Mouse (Mus musculus): ENCODE measurements around the gene Gk. TPM values are rescaled to one million over a fixed set of nuclear protein-coding genes. Genes with fewer than 3 reads are reported as not detected.

The Gk gene
- total RNA-seq (2022) = 10 to 100 TPM; 27.9 to 32.4 (median 31.2) TPM

- DNase-seq (ENCODE audit: low spot score in 2 of 2) = peak; percentile 96 to 98
These were observed at the start of gene Gk for GRCm38 (mm10) chrX:85776544-85777087. TSS of gene Gk (minus strand) at chrX:85776819.

DNA sequence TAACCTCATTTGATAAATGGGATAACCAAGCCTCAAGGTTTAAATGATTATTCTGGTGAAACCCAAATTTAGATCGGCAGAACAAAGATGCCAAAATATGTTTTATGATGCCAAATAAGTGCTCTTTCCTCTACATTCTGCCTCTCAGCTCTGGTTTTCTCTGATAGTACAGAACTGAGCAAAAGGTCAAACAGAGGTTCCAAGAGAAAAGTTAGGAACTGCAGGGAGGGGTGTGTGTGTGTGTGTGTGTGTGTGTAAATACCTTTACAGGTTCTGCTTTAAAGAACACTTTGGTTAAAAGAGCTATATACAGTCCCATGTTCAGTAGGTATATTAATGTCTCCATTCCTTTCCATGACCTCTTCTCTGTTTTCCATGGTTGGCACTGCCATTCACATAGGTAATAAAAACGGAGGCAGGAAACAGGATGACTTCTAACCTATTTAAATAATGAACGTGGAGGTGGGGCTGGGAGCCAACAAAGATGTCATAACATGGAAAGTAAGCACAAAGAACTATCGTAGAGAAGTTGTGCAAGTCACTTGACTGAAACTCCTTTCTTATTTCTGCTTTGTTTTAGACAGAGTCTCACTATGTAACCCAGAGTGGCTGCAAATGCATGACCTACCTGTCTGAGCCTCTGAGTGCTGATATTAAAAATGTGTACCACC, 28.2 kb upstream of the Gk start:
- no peak for DNase-seq (ENCODE audit: low spot score in 2 of 2)

DNA sequence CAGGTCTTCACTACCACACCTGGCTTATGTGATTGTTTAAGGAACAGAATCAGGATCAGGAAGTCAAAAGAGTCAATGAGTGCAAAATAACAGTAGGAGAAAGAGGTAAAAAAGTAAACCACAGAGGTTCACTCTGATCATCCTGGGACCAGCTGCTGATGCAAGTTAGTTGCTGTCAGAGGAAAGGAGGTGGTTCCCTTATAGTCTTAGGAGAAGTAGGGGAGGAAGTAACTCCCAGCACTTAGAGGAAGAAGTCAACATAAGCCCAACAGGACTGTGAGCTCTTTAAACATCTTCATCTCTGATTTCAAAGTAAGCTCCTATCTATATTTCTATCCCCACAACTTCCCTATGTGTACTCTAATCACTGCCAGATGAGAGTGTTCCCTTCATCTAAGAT, 26.4 kb upstream of the Gk start:
- DNase-seq (ENCODE audit: low spot score in 2 of 2) = no peak

GRCm38 (mm10) chrX:85797449-85797848, 20.8 kb upstream of the Gk start:
- no peak for DNase-seq (ENCODE audit: low spot score in 2 of 2)

DNA sequence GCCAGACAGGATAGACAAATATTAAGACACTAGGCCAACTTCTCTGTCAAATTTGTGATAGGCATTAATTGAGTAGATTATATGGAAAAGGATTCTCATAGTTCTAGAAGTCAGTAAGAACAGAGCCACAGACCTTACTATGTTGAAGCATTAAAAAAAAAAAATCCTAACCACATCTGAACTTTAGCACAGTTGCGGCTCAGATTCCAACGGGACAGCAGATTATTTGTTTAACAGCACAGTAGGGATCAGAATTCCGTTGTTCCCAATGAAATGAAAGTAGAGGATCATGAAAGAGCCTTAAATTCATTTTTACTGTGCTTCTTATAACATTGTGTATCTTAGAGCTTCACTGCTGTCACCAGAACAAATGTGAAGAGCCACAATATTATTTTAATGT, 1.7 kb upstream of the Gk start:
- DNase-seq (ENCODE audit: low spot score in 2 of 2) = no peak

GRCm38 (mm10) chrX:85777141-85777540, 522 bp upstream of the Gk start:
- no peak for DNase-seq (ENCODE audit: low spot score in 2 of 2)

GRCm38 (mm10) chrX:85775879-85776543, 608 bp downstream of the Gk start:
- DNase-seq (ENCODE audit: low spot score in 2 of 2) = peak in 1 of 2 experiments; percentile 13

DNA sequence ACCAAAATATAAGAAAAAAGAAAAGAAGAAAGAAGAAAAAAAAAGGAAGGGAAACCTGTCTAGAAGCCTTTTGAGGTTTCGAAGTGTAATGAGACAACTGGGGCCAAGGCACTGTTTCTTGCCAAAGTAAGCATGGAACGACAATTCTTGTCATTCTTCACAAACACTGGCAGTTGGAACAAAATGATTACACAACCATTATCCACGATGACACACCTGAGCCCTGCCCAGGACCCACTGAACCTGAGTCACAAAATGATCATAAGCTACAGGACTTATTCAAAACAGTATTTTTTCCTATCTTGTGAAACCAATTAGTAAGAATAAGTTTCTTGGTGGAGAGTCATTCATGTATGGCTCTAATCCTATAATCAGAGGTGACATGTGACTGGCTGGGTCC, 5.3 kb downstream of the Gk start:
- DNase-seq (ENCODE audit: low spot score in 2 of 2) = no peak

DNA sequence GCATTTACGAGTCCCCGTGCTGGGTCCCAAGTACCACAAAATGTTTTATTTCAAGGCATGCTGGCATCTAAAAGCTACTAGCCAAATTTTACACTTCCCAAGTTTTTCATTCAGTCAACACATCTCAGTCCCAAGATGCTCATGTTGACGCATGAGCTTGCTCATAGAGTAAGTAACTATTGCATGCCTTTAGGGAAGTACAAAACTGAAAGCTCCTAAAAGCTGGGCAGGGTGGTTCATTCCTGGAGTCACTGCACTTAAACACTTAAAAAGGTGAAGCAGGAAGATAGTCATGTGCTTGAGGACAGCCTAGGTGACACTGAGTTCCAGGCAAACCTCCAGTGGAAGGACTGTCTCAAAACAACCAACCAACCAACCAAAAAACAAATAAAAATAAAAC, 5.9 kb downstream of the Gk start:
- no peak for DNase-seq (ENCODE audit: low spot score in 2 of 2)

DNA sequence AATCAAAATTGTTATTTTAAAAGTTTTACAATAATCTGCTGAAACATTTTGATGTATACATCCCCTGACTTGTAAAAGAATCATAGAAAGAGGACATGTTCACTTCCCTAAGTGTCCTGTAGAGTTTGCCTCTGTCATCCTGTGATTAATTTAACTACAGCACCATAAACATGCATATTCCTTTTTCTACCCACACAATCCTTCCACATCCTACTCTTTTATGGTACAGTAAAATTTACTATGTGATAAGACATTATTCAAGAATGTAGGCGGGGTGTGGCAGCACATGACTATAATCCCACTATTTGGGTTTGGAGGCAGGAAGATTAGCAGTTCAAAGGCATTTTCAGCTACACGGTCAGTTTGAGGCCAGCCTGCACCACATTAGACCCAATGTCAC, 8.0 kb downstream of the Gk start:
- no peak for DNase-seq (ENCODE audit: low spot score in 2 of 2)

DNA sequence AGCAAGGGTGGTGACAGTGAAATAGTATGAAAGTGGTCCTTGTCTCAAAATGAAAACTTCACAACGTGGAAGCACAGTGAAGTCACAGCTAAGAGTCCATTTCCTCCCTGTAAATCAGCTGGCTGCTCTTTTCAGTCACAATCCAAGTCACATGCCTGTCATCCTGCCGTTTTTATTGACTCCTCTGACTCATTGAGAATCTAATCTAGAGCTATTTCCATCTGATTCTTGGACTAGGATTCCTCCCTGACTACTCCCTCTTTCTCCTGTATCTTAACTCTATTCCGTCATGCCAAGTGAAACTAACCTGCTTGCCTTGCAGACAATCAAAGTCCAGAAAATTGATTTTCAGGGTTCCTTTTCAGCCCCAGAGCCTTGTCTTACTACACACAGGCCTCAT, 20.6 kb downstream of the Gk start:
- DNase-seq (ENCODE audit: low spot score in 2 of 2) = no peak

GRCm38 (mm10) chrX:85743837-85744236, 32.8 kb downstream of the Gk start:
- DNase-seq (ENCODE audit: low spot score in 2 of 2) = no peak

GRCm38 (mm10) chrX:85733228-85733627, 43.4 kb downstream of the Gk start:
- no peak for DNase-seq (ENCODE audit: low spot score in 2 of 2)

DNA sequence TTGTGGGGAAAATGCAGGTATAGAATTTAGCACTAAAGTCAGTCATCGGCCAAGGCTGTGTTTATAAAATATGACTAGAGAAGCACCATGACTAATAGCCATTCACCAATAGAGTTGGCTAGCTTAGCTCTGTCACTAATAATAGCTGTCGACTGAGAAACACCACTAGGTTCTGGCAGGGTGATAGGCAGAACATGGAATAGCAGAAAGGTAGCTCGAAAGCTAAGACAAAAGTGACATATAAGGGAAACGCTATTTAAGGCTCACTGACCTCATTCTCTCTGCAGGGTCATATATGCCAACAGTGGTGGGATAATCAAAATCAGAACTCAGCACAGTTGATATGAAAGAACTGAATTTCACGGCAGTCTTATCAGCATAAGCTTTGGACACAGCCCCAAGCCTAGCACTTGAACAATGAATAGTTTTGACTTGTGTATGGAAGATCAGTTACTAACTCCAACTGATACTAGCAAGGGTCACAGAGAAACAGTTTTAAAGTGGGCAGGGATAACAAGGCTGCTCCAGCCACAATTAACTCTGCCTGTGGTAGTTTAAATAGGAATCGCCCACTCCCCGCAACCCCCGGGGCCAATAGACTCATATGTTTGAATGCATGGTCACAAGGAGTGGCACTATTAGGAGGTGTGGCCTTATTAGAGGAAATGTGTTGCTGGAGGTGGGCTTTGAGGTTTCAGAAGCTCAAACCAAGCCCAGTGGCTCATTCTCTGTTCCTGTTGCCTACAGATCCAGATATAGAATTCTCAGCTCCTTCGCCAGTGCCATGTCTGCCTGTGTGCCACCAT, 45.3 kb downstream of the Gk start:
- DNase-seq (ENCODE audit: low spot score in 2 of 2) = no peak

GRCm38 (mm10) chrX:85721226-85721625, 55.4 kb downstream of the Gk start:
- no peak for DNase-seq (ENCODE audit: low spot score in 2 of 2)

DNA sequence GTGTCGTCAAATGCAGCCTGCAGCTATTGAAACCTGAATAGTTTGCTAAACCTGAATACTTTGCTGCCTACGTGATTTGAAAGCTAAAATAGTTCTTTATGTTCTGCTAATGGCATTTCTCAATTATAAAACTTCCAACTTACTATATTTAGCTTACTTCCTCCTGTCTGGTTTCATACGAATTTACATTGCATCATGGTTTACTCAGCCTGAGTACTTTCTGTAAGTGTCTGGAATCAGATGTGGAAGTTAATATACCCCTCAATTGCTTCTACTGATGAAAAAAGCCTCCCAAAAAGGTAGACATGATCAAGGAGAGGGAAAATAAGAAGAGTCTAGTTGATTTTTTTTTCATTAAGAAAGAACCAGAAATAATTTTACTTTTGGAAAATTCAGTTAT, 66.2 kb downstream of the Gk start:
- DNase-seq (ENCODE audit: low spot score in 2 of 2) = no peak

- no peak for DNase-seq (ENCODE audit: low spot score in 2 of 2)
These were observed 70.9 kb downstream of the Gk start for GRCm38 (mm10) chrX:85705715-85706114.

GRCm38 (mm10) chrX:85683723-85684122, 92.9 kb downstream of the Gk start:
- no peak for DNase-seq (ENCODE audit: low spot score in 2 of 2)

GRCm38 (mm10) chrX:85682125-85682524, 94.5 kb downstream of the Gk start:
- no peak for DNase-seq (ENCODE audit: low spot score in 2 of 2)

DNA sequence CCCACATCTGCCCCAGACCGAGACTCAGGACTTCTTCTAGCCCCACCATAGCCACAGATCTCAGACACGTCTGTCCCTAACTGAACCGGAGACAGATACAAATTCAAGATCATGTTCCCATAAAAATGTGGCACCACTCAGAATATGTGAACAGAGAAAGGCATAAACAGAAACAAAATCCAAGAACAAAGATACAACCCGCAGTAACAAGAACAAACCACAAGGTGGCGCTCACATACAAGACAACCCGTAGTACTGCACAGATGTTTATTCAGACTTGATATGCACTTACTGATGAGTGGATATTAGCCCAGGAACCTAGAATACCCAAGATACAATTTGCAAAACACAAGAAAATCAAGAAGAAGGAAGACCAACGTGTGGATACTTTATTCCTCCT, 99.8 kb downstream of the Gk start:
- peak; percentile 23 to 48 for DNase-seq (ENCODE audit: low spot score in 2 of 2)
